Mouse (Mus musculus) liver, embryonic 11.5 days (tissue): Measurements from ENCODE around the gene Slc29a2. TPM values are rescaled to one million over a fixed set of nuclear protein-coding genes. Genes with fewer than 3 reads are reported as not detected.

Source experiments
- ATAC-seq: fragments of 200-750 bp; cut with Nextera tagmentation; replicated peaks from 2 replicates; pipeline ENCODE4 v1.8.0; 2017; ENCODE audit warnings: moderate number of reproducible peaks, mild to moderate bottlenecking, moderate TSS enrichment, moderate library complexity; ENCODE audit not compliant: low FRiP score
- DNase-seq: peaks from one replicate; pipeline ENCODE4 v3.0.0-alpha.2; 2017; ENCODE audit warnings: low spot score
- H3K27ac ChIP-seq: fragments of 300-500 bp; sonication (generic); 2 replicates; pipeline ENCODE4 v1.5.1; 2014; ENCODE audit warnings: mild to moderate bottlenecking, low read depth, low read length, control low read depth
- H3K27me3 ChIP-seq: fragments of 300-500 bp; sonication (generic); replicated peaks from 2 replicates; pipeline ENCODE4 v1.6.1; 2014; ENCODE audit warnings: low read length, mixed read lengths; ENCODE audit not compliant: control insufficient read depth, insufficient read depth
- H3K36me3 ChIP-seq: fragments of 300-500 bp; sonication (generic); 2 replicates; pipeline ENCODE4 v1.6.1; 2014; ENCODE audit warnings: mild to moderate bottlenecking, low read length, moderate library complexity, mixed read lengths; ENCODE audit not compliant: control insufficient read depth, insufficient read depth
- H3K4me1 ChIP-seq: fragments of 300-500 bp; sonication (generic); replicated peaks from 2 replicates; pipeline ENCODE4 v1.6.1; 2014; ENCODE audit warnings: low read length, mixed read lengths; ENCODE audit not compliant: control insufficient read depth, insufficient read depth
- H3K4me2 ChIP-seq: fragments of 300-500 bp; sonication (generic); 2 replicates; pipeline ENCODE4 v1.6.1; 2014; ENCODE audit warnings: mild to moderate bottlenecking, control low read depth, moderate library complexity
- H3K4me3 ChIP-seq: fragments of 300-500 bp; sonication (generic); 2 replicates; pipeline ENCODE4 v1.5.1; 2014; ENCODE audit warnings: low read depth, low read length, control low read depth
- H3K9ac ChIP-seq: fragments of 300-500 bp; sonication (generic); 2 replicates; pipeline ENCODE4 v1.6.1; 2014; ENCODE audit warnings: low read depth, low read length, control low read depth
- H3K9me3 ChIP-seq: fragments of 300-500 bp; sonication (generic); 2 replicates; pipeline ENCODE4 v1.6.1; 2016; ENCODE audit warnings: low read length, inconsistent platforms, mixed read lengths; ENCODE audit not compliant: control insufficient read depth
- WGBS: fragments of 180-500 bp; shearing (Covaris S2); extraction: QIAGEN DNeasy Blood & Tissue Kit; methylation state at CpG from one replicate; pipeline ENCODE4 v1.1.7; 2014; 5-methylcytosine and 5-hydroxymethylcytosine counted together
- polyA plus RNA-seq: library from polyadenylated mRNA; unstranded; fragments of >200 nt; fragmentation: Nextera tagmentation; extraction: Ambion mirVana; gene quantifications from 2 replicates; pipeline ENCODE4 v1.2.1, GENCODE M21; 2014

Gene Slc29a2
- polyA plus RNA-seq, 1 experiment from 2014 or later, result 6.2 TPM

DNA sequence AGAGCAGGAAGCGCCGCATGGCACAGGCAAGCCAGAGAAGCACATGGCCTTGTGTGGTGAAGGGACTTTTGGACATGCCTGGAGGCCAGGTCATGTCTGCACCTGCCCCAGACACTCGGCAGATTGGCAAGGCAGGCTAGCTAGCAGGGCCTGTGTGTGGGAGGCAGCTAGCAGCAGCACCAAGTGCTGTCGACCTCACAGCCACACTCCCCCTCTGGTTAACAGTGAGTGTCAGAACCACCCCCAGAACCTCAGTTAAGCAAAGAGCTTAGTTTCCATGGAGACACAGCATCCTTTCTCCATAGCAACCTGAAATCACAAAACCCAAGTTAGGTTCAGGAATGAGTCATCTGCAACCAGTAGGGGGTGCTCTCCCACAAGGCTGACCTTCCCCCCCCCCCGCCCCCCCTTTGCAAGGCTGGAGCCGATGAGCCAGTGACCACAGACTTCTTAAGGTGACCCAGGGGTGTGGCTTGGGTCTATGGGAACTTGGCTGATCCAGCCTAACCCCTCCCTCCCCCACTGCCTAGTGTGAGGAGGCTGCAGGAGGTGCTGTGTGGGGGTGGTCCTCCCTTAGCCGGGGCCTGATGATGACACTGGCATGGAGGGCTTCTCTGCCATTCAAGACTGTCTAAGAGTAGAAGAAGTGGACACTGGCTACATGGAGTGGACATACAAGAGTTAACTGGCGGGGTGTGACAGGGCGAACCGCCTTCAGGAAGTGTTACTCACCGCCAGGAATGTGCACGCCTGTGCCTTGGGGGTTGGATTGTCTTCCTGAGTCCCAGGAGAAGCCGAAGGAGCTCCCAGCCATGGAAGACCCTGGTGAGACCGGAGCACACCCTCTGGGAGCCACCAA lies 26.6 kb downstream of the Slc29a2 start, which contains the start of gene Rin1:
Gene Rin1 (plus strand): TSS at position 435 of the 859 bp plus-strand sequence.
- DNase-seq (no peak), ATAC-seq (peak; percentile 43; the same call in 1 of the 2 replicates)
- peaks cover 36% of the 10 kb centered on the region for H3K27me3 ChIP-seq
- H3K4me1 ChIP-seq, result no peaks in the 10 kb centered on the region
- no peak within 1 kb of the TSS; the same call in 1 of the 2 replicates for H3K27ac ChIP-seq
- no peaks in the 10 kb centered on the region for H3K9me3 ChIP-seq
- peak within 1 kb of the TSS; percentile 31 for H3K4me3 ChIP-seq
- peaks cover 18% of the 10 kb centered on the region; the same call in 1 of the 2 replicates for H3K36me3 ChIP-seq
- H3K9ac ChIP-seq, result 0 out of 2 replicates have a peak within 1 kb of the TSS, but pooled peaks have one; percentile 20
- peak within 1 kb of the TSS; percentile 51 for H3K4me2 ChIP-seq
- WGBS, result 23% methylated on average over 14 of the region's 14 CpGs

DNA sequence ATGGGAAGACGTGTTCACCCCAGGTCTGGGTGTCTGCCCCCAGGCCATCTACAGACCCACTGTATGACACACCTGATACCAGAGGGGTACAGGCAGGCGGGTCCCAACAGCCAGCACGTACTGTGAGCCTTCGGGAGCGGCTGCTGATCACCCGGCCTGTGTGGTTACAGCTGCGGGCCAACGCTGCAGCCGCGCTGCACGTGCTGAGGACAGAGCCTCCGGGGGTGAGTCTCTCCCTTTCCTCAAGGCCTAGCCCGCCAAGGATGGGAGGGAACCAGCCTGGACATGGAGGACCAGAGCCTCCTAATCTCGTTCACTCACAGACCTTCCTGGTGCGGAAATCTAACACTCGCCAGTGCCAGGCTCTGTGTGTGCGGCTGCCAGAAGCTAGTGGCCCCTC lies 27.4 kb downstream of the Slc29a2 start:
- Histone ChIP-seq H3K4me3 (peak overlapping the region; percentile 31), H3K4me2 (peak overlapping the region; percentile 51), H3K36me3 (peaks cover 15% of the 10 kb centered on the region; the same call in 1 of the 2 replicates), H3K9me3 (no peaks in the 10 kb centered on the region), H3K9ac (0 out of 2 replicates have a peak overlapping the region, but pooled peaks have one; percentile 20), H3K27me3 (peaks cover 36% of the 10 kb centered on the region), H3K27ac (no peak overlapping the region; the same call in 1 of the 2 replicates), H3K4me1 (no peaks in the 10 kb centered on the region)
- ATAC-seq (peak; percentile 35; the same call in 1 of the 2 replicates), DNase-seq (no peak)
- 17% methylated on average over 17 of the region's 17 CpGs for WGBS

DNA sequence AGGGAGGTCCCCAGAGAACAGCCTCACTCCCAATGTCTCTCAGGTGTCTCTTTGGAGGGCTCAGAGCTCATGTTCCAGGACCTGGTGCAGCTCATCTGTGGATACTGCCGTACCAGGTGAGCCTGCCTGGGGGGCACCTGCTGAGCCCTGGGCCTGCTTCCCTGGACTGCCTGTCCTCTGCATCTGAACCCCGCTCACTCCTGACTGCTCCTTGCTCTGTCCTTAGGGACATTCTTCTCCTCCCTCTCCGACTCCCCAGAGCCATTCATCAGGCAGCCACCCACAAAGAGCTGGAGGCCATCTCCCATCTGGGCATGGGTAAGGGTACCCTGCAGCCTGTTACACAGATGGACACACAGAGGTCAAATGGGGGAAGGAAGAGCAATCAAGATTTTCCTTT lies 27.9 kb downstream of the Slc29a2 start:
- H3K27ac ChIP-seq, result no peak overlapping the region; the same call in 1 of the 2 replicates
- ATAC-seq (no peak), DNase-seq (no peak)
- 0 out of 2 replicates have a peak overlapping the region, but pooled peaks have one; percentile 20 for H3K9ac ChIP-seq
- H3K4me1 ChIP-seq, result peaks cover 2% of the 10 kb centered on the region; the same call in 1 of the 2 replicates
- peak overlapping the region; percentile 51 for H3K4me2 ChIP-seq
- H3K36me3 ChIP-seq, result peaks cover 13% of the 10 kb centered on the region; the same call in 1 of the 2 replicates
- H3K27me3 ChIP-seq, result peaks cover 36% of the 10 kb centered on the region
- H3K4me3 ChIP-seq, result peak overlapping the region; percentile 31; the same call in 1 of the 2 replicates
- WGBS, result 53% methylated on average over 3 of the region's 3 CpGs
- no peaks in the 10 kb centered on the region for H3K9me3 ChIP-seq

DNA sequence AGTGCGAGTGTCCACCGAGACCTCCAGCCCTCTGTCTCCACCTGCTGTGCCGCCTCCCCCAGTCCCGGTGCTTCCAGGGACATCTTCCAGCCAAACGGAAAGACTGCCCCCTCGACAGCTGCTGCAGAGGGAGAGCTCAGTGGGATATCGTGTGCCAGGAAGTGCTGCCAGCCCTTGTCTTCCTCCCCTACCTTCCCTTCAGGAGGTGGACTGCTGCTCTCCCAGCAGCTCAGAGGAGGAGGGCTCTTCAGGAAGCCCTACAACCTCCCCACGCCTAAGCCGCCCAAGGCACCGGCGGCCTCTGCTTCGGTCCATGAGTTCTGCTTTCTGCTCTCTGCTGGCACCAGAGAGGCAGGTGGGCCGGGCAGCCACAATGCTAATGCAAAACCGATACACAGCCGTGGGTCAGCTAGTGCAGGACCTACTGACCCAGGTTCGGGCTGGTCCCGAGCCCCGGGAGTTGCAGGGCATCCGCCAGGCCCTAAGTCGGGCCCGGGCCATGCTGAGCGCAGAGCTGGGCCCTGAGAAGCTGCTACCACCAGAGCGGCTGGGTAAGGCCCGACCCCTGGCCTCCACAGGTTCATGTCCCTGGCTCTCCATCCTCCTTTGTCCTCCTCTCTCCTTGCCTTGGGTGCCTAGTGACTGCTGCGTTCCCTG lies 28.6 kb downstream of the Slc29a2 start:
- WGBS, result 38% methylated on average over 25 of the region's 25 CpGs
- ATAC-seq (no peak), DNase-seq (no peak)
- H3K27me3 ChIP-seq, result peaks cover 36% of the 10 kb centered on the region
- no peak overlapping the region for H3K27ac ChIP-seq
- H3K9me3 ChIP-seq, result no peaks in the 10 kb centered on the region
- H3K4me2 ChIP-seq, result peak overlapping the region; percentile 10; the same call in 1 of the 2 replicates
- H3K4me3 ChIP-seq, result no peak overlapping the region
- peaks cover 7% of the 10 kb centered on the region; the same call in 1 of the 2 replicates for H3K4me1 ChIP-seq
- no peak overlapping the region for H3K9ac ChIP-seq
- peaks cover 11% of the 10 kb centered on the region; the same call in 1 of the 2 replicates for H3K36me3 ChIP-seq

DNA sequence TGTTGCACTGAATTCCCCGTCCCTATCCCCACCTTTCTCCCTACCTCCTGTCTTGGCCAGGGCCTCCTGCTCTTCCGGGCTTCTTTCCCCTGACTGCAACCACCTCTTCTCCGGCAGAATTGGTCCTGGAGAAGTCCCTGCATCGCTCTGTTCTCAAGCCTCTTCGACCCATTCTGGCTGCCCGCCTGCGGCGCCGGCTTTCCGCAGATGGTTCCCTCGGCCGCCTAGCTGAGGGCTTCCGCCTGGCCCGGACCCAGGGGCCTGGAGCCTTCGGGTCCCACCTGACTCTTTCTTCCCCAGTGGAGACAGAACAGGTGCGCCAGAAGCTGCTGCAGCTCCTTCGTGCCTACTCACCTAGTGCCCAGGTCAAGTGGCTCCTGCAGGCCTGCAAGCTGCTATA lies 29.2 kb downstream of the Slc29a2 start:
- Histone ChIP-seq H3K4me3 (no peak overlapping the region), H3K9ac (no peak overlapping the region), H3K4me1 (peaks cover 8% of the 10 kb centered on the region), H3K27ac (no peak overlapping the region), H3K4me2 (no peak overlapping the region), H3K27me3 (peaks cover 36% of the 10 kb centered on the region), H3K9me3 (no peaks in the 10 kb centered on the region), H3K36me3 (peaks cover 8% of the 10 kb centered on the region; the same call in 1 of the 2 replicates)
- no peak for DNase-seq
- 66% methylated on average over 17 of the region's 17 CpGs for WGBS
- no peak for ATAC-seq

DNA sequence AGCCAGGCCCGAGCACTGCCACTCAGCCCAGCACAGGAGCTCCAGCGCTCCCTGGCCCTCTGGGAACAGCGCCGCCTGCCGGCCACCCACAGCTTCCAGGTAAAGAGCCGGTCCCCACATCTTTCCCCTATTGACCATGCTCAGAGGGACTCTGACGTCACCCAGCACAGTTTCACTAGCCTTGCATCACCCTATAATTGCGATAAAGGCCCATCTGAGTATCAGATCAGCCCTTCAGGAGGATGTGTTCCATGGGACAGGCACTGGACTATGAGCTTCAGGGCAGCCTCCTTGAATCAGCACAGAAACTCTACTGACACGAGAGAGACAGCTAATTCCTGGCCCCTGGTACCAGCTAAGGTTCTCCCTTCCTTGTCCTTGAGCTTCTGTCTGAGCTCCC lies 30.2 kb downstream of the Slc29a2 start:
- Histone ChIP-seq H3K4me3 (no peak overlapping the region), H3K36me3 (peaks cover 3% of the 10 kb centered on the region; the same call in 1 of the 2 replicates), H3K27ac (no peak overlapping the region), H3K9me3 (no peaks in the 10 kb centered on the region), H3K27me3 (peaks cover 36% of the 10 kb centered on the region), H3K9ac (no peak overlapping the region), H3K4me2 (no peak overlapping the region), H3K4me1 (peaks cover 18% of the 10 kb centered on the region)
- DNase-seq (peak; percentile 63), ATAC-seq (no peak)
- WGBS, result 28% methylated on average over 9 of the region's 9 CpGs

DNA sequence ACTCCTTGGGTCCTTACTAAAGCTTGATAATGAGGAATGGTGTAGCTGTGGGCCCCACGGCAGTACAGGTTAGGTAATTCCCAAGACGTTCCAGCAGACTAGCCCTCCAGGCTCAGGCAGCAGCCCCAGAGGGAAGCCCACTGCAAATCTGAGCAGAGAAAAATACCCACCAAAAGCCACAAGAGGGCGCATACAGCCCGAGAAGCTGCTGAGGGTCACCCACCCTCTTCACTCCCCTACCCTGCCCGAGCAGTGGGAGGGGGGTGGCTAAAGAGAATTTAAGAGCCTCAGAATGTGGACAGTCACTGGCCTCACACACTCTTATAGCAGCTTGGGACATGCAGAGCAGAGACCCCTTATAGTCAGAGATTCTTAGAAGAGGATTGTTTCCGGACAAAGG lies 32.6 kb downstream of the Slc29a2 start:
- H3K4me1 ChIP-seq, result peaks cover 40% of the 10 kb centered on the region
- H3K9ac ChIP-seq, result no peak overlapping the region
- H3K27me3 ChIP-seq, result peaks cover 27% of the 10 kb centered on the region
- no peaks in the 10 kb centered on the region for H3K9me3 ChIP-seq
- no peak for ATAC-seq
- H3K36me3 ChIP-seq, result no peaks in the 10 kb centered on the region
- no peak overlapping the region for H3K4me2 ChIP-seq
- H3K4me3 ChIP-seq, result no peak overlapping the region
- peak; percentile 64 for DNase-seq
- WGBS, result 13% methylated on average over 6 of the region's 6 CpGs
- H3K27ac ChIP-seq, result no peak overlapping the region

DNA sequence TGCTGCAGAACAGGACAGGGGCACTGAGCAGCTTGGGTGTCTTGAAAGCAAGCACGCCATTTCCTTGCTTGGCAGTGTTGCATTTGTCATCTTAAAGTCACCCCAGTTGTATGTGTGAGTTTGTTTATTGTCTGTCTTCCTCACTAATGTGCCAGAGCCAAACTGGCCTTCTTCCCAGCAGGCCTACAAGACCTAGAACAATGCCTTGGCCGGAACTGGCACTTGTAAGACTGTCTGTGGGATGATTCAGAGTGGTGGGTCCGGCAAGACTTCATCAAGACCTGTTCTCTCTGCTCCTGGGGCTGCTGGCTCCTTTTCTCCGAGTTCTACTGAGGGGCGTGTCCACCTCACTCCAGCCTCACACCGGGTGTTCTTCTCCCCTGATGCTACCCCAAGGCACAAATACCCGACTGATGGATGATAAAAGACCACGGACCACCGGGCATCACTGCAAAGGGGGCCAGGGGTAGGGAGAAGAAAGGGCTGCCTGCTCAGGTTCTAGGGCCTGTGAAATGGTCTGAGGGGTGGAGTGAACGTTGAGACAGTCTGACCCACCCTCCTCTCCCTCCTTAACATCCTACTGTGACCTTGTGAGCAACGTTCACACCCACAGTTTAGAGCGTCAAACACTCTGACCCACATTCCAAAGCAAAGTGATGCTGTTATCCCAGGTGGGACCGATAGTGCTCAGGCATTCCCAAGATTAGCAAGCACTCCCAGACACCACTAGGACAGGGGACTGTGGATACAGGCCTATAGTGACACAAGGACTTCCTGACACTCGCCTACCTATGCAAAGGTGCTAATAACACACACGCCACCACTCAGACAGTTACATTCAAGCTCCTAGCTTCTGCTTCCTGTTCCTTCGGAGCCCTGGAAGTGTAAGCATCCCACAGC lies 34.5 kb downstream of the Slc29a2 start:
- ATAC-seq (no peak), DNase-seq (no peak)
- H3K27ac ChIP-seq, result peak overlapping the region; percentile 45
- no peak overlapping the region for H3K4me3 ChIP-seq
- H3K9ac ChIP-seq, result no peak overlapping the region
- no peaks in the 10 kb centered on the region for H3K36me3 ChIP-seq
- H3K4me2 ChIP-seq, result no peak overlapping the region
- H3K4me1 ChIP-seq, result peaks cover 42% of the 10 kb centered on the region
- WGBS, result 29% methylated on average over 16 of the region's 16 CpGs
- peaks cover 8% of the 10 kb centered on the region for H3K27me3 ChIP-seq
- no peaks in the 10 kb centered on the region for H3K9me3 ChIP-seq
